Comparison of ENCODE assay signal across 9 mouse cellular contexts in genomic region chr10:115171351-115171818, GRCm38 (mm10). TPM values are rescaled to one million over a fixed set of nuclear protein-coding genes. Genes with fewer than 3 reads are reported as not detected.
A peak's percentile ranks its signal among the peaks of the same experiment; 100 is the strongest.
DNase-seq lines count a peak whose midpoint lies in the region; ATAC-seq lines count a peak whose summit lies in the region.
"Had no signal": no experiment of that assay in that cellular context is flagged by ENCODE, and none has a peak within 500 bp of the region (broad histone marks: within the 10 kb centered on the region; RNA-seq: fewer than 3 reads in every experiment).

No protein-coding gene starts in this region.

- WGBS in forebrain, embryonic 14.5 days = 18% methylated on average over 8 of the region's 8 CpGs

- H3K27ac ChIP-seq in forebrain, embryonic 14.5 days (ENCODE audit: low read depth, low read length) = no peak overlapping the region
- H3K27ac ChIP-seq: limb, embryonic 15.5 days had no signal

- H3K9me3 ChIP-seq in forebrain, embryonic 14.5 days (replicated peaks; ENCODE audit: control insufficient read depth, low read length) = no peaks in the 10 kb centered on the region
- H3K9me3 ChIP-seq: limb, embryonic 15.5 days had no signal

- peak; percentile 89 for ATAC-seq in forebrain, embryonic 14.5 days

- H3K4me1 ChIP-seq in forebrain, embryonic 14.5 days (ENCODE audit: control insufficient read depth, insufficient read depth, low read length) = peaks cover 20% of the 10 kb centered on the region

- no peaks in the 10 kb centered on the region for H3K27me3 ChIP-seq in forebrain, embryonic 14.5 days (replicated peaks; ENCODE audit: control insufficient read depth, insufficient read depth, low read length)
- H3K27me3 ChIP-seq: limb, embryonic 15.5 days had no signal

- no peak overlapping the region for H3K9ac ChIP-seq in forebrain, embryonic 14.5 days (ENCODE audit: low read length)
- H3K9ac ChIP-seq: limb, embryonic 15.5 days had no signal

- H3K36me3 ChIP-seq in forebrain, embryonic 14.5 days (ENCODE audit: control insufficient read depth, insufficient read depth, low read length) = no peaks in the 10 kb centered on the region
- H3K36me3 ChIP-seq: limb, embryonic 15.5 days had no signal

- H3K4me2 ChIP-seq in forebrain, embryonic 14.5 days (ENCODE audit: low read length) = no peak overlapping the region
- H3K4me2 ChIP-seq: limb, embryonic 15.5 days had no signal

- intact Hi-C loops in left cerebral cortex, postnatal 25 days (cut with DNase I) = no loop called here

- peak; percentile 26 to 31 for DNase-seq in left cerebral cortex, postnatal 25 days (ENCODE audit: low spot score in 2 of 2)
- no peak for DNase-seq in left cerebral cortex, adult 11 months (ENCODE audit: low spot score)
- peak; percentile 92 for DNase-seq in forebrain, embryonic 14.5 days (ENCODE audit: low spot score)
- DNase-seq in layer of hippocampus, adult 8-10 months (ENCODE audit: low spot score in 2 of 2) = peak; percentile 13 to 22
- peak; percentile 18 for DNase-seq in retina, adult 2 months (ENCODE audit: low read depth, low spot score)
- DNase-seq in kidney, adult 9 months = no peak
- DNase-seq in adrenal gland, postnatal 25 days = no peak

- no peak overlapping the region for H3K4me3 ChIP-seq in forebrain, embryonic 14.5 days (ENCODE audit: low read depth, low read length)
- H3K4me3 ChIP-seq: limb, embryonic 15.5 days had no signal

RNA-seq across cellular contexts. Expression of gene Tph2, which starts 13.4 kb away (rescaled TPM):
- total RNA-seq in left cerebral cortex, postnatal 25 days (2021) = 1 to 10 TPM in 1 of 2 experiments, under 1 TPM in 1; 0.43 to 1.2 TPM
- 0.07 and 0.19 TPM in 2 replicates for polyA plus RNA-seq in forebrain, embryonic 14.5 days (2014; fragmentation: Nextera tagmentation; extraction: Ambion mirVana)
- total RNA-seq in layer of hippocampus, adult 8-10 months (2022) = under 1 TPM; 0.69 to 0.85 (median 0.79) TPM
- not detected in 2 replicates for total RNA-seq in adrenal gland, postnatal 25 days (2021)
- total RNA-seq: heart, adult 18-20 months had no signal

Comparison
In these comparisons a context has a peak if more than half of its experiments do, and no peak if none do; other contexts are left out.
1. DNase-seq: peak in left cerebral cortex, postnatal 25 days (2 of 2), forebrain, embryonic 14.5 days (single experiment), layer of hippocampus, adult 8-10 months (2 of 2) and retina, adult 2 months (single experiment); none in left cerebral cortex, adult 11 months (single experiment), kidney, adult 9 months (single experiment) and adrenal gland, postnatal 25 days (single experiment).